Mouse (Mus musculus) adrenal gland, postnatal 36 days (tissue): ENCODE data around the gene Cdhr2. TPM values are rescaled to one million over a fixed set of nuclear protein-coding genes. Genes with fewer than 3 reads are reported as not detected.

Source experiments
- DNase-seq, 2 experiments: peaks; one replicate each; pipeline ENCODE4 v3.0.0; 2021; ENCODE audit warnings: mixed read lengths in 1 of 2
- total RNA-seq, 2 experiments: library from RNA; stranded (reverse); gene quantifications; 2 replicates each; pipeline ENCODE4 v1.2.3; 2021

Cdhr2 gene
- total RNA-seq, 2 experiments from 2014 or later = not detected

DNA sequence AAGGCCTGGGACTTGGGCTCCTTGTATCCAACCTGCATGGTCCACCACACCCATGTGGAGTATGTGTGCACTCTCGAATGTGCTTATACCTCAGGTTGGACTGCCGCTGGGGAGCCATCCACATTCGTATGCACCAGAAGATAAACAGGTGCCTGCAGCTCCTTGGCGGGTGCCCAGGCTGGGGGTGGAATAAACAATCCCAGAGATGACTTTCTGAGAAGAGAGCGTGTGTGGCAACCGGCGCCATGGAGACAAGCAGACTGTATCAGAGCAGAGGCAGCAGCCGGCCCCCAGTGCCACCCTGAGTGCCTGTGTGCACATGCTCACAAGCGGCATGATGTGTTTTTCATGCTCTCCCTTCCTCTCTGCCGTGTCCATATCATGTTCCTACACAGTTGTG lies 51.4 kb downstream of the Cdhr2 start:
- DNase-seq = no peak

DNA sequence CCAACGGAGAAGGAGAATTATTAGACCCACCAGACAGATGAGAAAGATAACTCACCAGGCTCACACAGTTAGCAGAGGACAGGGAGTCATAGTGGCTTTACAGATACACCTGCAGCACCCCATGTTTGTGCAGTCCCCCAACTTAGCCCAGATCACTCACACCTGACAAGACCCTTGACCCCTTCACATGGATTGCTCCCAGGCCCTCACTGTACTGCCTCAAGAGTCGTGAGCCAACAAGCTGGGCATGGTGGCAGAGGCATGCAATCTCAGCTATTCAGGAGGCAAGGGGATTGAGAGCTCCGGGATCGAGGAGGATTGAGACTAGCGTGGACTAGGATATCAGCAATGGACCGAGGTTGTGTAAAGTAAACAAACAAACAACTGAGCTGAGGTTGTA lies 52.5 kb downstream of the Cdhr2 start:
- DNase-seq = no peak

DNA sequence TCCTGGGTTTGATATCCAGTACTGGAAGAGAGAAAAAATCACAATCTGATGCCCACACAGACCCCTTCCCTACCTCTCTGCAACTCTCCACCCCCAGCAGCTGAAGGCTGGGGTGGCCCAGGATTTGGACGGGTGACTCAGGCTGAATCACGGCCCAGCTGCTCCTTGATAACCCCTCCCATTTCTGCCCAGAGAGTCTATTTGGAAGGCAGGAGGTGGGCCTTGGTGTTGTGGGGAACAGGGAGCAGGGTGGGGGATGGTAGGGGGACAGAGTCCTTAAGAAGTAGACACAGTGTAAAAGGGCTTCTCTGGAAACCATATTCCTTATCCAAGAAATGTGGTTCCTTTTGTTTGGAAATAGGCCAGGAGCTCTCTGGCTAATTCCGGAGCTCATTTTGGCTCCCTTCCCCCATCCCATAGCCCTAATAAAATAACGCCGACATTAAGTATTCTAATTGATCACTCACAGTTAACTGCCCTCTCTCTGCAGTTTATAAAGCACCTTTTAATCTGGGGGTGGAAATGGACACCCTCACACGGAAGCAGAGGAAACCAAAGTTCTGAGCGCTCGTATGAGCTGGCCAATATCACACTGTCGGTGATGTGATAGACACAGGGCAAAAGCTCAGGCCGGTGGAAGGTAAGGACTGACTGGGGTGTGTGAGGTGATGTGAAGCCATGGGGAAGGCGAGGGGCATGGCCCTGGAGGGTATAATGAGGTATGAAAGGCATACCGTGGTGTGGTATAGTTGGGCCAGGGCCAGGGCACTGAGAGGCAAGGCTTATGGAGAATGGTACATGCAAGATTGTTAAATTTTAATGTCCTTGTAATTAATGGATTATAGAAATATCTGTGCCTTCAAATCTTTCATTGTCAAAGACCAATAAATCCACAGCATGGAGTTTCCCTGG lies 53.2 kb downstream of the Cdhr2 start:
- peak; percentile 26 to 53 for DNase-seq

DNA sequence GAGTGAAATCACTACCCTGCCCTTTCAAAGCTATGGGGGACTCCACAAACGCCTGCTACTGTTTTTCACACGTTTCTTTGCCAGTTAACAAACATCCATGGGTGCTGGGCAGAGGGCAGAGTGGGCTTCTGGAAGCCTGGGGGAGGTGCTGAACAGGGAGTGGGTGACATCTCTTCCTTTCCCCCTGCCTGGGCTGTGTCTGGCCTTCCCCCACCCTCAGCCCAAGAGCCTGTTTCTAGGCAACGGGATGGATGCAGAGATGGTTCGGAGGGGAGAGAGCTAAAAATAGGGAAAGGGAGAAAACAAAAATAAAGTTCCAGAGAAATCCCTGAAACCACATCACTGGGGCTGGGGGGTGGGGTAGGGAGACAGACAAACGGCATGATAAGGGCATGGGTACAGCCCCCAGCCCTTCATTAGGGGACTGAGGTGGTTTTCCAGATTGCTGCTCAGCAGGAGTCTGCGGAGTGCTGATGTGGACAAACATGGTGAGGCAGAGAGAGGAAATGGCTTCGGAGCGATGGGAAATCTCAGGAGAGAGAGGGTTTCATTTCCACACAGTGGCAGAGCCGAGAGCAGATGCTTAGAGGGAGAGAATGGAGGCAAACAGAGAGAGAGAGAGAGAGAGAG lies 54.1 kb downstream of the Cdhr2 start:
- DNase-seq = no peak

DNA sequence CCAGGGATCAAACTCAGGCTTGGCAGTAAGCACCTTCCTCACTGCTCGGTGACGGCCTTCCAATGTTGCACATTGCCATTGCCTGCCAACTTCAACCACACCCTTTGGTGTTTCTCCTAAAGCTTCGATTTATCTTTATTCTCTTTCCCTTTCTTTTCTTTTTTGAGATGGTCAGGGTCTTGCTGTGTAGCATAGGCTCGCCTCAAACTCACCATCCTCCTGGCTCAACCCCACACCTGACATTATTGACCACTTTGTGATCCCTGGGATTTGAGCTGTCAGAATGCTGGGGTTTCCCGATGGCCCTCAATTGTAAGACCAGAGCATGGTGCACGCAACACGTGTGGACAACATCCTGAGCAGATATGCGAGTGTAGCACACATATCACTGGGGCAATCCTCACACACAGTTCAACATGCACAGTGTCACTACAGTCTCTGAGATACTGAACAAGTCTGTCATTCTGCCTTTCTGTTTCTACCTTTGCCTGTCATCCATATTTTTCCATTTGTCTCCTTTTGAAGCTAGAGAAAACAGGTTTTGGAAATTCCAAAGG lies 55.0 kb downstream of the Cdhr2 start:
- no peak for DNase-seq

DNA sequence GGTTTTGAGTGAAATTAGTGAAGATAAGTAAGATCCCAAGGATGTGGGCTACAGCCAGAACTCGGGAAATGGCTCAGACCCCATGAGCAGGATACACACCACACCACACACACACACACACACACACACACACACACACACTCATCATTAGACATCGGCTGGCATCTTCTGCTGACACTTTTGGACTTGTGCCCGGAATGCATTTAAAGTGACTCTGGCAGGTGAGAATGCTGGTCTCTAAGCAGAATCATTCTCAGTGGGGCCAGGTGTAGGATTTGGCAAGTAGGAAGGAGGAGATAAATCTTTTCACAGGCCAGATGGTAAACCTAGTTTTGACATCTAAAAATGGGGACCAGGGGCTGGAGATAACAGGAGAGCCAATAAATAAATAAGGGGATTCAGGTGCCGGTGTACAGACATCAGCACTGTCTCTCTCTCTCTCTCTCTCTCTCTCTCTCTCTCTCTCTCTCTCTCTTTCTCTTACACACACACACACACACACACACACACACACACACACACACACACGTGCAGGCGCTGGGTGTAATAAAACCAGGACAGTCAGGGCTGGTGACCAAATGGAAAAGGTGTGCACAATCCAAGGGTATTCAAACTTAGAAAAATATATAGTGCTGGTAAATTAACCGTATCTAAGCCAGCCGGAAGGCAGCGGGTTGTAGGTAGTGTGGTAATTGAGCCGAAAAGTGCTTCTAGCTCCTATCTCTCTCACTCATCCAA lies 56.0 kb downstream of the Cdhr2 start:
- no peak for DNase-seq

DNA sequence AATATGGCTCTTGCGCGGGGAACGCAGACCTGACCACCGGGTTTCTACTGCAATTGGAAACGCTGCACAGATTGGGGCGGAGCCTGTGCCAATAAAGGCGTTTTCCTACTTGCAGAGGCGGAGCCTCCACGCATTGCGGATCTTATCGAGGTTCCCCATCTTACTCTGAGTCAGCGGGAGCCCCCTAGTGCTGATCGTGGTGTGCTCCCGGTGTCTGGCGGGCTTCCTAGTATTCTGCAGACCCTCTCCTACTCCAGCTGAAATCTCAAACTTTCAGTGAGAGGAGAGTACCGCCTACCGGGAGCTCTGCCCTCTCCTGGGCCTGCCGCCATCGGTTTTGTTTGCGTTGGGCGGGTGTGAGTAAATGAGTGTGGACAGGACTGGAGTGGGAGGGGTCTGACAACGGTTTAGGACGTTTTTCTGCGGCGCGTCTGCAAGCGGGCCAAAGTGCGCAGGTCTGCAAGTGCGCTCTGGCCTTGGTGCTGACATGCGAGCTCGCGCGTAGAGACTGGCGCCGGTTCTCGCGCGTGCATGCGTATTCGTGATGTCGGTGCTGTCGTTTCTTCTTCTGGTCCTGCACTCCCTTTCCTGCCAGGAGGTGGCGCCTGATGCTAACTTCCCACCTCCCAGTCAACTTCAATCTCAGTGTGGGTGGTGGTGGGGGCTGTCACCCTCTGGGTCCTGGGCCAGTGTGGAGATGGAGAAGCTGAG lies 56.9 kb downstream of the Cdhr2 start:
- DNase-seq = peak; percentile 84 to 86

DNA sequence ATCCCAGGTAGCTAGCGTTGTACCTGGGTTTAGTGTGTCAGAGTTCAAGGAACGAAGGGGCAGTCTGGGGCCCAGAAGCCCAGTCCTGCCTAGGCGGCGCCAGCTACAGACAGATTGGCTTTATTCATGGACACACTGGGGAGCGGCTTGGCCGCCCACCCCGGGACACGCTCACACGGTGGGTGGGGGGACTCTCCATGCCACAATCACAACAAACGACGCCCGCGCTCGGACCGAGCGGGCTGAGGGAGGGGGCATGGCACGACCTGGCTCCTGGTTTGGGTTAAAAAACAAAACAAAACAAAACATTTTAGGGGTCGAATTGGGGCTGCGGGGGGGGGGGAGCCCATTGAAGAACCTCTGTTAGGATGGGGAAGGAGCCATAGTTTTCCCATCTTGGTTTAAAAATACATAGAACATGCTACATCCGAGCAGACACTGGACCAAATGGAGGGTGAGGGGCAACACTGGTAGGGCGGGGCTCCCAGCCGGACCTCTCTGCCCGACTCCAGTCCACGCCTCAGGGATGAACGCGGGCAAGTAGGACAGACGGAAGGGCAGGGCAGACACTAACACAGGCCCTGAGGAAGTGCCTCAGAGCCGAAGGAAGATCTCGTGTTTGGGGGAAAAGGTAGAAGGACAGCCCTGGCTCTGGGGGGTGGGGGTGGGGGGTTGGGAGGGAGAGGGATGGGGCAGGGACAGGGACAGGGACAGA lies 57.7 kb downstream of the Cdhr2 start:
- DNase-seq = no peak

DNA sequence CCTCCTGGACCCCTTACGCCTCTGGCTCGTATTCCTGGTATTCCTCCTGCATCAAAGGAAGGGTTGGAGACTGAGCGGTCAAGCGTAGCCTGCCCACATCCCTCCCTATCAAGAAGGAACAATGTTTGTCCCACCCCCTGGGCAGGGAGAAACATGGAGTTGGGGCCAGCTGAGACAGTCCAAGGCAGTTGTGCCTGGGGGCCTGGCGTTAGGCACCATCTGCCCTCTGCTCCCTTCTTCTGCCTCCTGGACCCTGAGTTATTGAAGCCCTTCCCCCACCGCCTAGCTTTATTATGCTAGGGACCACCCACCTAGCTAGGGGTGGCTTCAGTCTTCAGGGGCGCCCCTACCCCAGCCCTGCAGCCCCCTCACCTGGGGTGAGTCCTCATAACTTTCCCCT lies 58.2 kb downstream of the Cdhr2 start:
- no peak for DNase-seq

DNA sequence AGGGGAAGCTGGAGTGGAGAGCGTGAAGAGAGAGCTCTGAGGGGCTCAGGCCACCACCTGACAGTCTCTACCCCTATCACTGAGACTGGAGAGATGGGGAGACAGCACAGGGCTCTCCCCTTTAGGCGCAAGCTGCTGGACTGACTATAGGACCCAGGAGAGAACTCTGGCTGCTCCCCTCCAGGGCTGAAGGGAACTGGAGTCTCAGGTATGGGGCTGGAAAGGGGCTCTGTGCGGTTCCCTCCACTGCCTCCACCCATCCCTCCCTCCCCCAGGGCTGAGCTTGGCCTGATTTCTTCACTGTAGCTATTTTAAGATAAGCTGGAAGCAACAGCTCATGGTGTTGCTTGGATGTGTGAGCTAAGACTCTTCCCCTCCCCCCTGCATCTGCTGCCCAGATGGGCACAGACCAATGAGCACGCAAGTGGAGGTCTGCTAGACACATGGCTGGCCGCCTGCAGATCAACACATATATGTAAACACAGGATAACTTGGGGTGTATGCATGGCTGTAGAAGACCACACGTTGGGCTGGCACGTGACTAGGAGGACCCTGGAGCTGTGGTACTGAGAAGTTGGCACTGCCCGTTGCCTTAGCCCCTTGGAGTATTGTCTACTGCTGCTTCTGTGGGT lies 59.0 kb downstream of the Cdhr2 start:
- DNase-seq = no peak

DNA sequence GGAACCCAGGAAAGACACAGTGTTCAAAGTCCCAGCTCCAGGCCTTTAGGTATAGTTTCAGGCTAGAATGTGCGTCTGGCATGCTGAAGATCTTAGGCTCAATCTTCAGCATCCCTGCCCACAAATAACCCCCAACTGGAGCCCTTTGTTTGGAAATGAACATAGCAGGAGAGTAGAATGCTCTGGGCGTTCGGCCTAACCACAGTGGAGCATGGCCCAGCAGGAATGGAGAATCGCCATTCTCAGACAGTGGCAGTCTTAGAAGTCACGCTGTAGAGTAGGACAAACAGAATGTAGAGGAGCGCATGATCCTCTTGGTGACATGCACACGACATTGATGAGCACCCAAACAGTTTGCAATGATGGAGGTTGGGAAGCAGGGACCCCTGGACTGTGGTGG lies 59.6 kb downstream of the Cdhr2 start:
- no peak for DNase-seq

DNA sequence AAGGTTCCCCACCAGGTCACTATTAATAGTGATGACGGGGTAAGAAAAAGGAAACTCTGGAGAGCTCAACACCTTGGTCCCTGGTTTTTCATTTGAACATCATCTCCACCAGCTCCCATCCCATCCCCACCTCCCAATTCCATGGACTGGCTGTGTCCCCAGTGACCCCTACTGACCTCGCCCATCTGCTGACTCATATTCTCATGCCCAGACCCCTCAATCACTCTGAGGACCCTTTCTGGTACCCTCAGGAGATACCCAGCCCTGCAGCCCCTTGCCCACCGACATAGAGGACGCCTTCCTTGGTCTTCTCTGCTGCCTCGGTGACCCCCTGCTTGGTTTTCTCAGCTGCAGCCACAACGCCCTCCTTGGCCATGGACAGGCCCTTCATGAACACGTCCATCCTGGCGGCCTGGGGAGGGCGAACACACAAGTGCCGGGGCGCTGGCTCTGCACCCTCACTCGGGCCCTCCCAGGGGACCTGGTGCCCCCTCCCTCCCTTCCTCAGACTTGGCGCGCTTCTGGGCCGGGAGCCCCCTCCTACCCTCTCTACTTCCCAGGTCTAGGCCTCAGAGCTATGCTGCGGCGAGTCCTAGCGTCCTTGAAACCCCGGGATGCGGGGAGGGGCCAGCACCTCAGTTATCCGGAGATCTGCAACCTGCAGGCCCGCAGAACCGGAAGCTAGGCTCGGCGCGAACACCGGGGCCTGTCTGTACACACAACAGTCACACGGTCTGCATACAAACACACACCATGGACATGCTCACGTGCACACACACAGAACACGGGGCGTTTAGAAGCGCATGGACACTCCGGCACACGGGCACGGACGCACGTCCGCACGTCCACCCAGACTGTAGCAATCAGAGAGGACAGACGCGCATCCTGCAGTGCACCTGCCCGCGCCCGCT lies 64.3 kb downstream of the Cdhr2 start:
- no peak for DNase-seq

DNA sequence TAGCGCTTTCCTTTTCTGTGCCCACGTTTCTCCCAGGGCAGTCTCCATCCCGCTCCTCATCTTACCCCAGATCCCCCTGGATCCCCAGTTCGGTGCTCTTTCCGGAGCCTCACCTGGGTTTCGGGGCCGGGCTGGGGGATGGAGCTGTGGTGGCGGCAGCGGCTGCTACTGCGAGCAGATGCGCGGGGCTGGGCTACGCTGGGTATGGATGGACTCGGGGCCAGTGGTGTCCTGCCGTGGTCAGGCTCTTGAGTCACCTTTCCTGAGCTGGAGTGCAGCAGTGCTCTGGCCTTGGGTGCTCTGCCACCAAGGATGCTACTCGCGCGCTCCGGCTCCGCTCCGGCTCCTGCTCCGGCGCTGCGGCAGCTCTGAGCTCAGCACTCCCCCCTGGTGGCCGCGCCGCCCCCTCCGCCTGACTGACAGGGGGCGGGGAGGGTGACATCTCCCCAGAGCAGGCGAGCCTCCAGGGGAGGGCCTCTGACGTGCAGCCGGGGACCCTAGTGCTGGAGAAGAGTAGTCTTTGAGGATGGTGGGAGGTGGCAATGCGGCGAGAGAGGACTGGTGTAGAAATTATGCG lies 65.0 kb downstream of the Cdhr2 start, which contains the start of gene Sncb:
Sncb (minus strand) TSS at position 404 of the 577 bp plus-strand sequence.
- peak; percentile 74 to 80 for DNase-seq

DNA sequence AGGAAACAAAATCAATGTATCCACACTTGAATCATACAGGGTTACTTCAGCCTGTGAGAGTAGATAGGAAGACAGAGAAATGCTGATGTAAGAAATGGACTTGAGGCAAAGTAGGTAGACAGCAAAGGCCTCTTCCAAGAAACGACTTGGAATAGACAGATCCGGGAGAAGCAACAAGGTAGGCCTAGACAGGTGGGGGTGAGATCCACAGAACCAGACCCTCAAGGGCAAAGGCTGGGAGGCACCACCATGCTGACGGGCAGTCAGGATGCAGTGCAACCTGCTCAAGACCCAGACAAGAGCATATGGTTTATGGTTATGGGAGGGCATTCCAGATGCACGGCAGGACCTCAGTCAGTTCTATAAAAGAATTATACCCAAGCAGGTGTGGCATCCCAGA lies 65.8 kb downstream of the Cdhr2 start:
- DNase-seq = no peak

DNA sequence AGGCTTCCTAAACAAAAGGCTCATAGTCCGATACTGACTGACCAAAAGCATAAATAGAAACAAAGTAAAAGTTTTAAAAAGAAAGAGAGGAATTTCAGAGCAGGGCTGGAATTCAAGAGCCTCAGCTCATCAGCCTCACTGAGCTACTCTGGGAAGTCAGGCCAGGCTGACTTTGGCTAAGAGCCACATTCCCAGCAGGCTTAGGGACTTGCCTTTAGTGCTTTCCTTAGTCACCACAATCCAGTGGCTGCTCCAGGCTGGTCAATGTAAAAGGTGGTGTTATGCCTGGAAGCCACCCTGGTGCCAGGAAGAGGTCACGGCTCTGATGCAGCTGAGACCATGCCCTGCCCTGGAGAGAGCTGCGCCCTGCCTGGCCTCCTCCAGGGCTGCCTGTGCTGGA lies 79.3 kb downstream of the Cdhr2 start:
- DNase-seq = peak; percentile 60

DNA sequence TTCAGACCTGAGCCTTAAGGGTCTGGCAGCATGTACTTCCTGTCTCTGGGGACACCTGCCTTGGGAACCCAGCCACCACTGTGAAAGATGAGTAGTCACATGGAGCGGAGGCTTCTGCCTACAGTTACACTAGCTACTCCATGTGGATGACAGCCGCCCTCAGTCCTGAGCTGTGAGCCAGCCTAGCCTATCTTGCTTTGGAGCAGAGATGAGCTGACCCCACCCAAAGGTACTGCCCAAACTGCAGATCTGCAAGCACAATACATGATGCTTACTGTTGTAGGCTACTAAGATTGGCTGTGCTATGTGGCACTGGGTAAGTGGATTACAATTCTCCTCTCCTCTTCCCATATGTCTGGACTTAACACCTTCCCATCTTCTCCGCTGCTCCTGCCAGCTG lies 79.8 kb downstream of the Cdhr2 start:
- DNase-seq = no peak

DNA sequence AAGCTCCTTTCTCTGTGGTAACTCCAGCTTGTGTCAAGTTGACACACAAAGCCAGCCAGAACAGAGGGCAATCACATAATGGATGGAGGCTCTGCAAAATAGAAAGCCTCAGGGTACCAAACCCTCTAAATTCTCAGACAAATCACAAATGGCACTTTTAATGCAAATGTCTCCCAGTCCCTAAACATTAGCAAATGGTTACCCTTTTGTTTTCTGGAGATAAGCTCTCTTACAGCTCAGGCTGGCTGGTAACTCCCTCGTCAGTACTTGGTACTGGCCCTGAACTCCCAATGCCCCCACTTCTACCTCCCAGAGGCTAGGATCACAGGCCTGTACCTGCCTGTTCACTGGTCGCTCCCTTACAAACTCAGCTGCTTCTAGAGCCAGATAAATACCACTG lies 82.0 kb downstream of the Cdhr2 start:
- DNase-seq = no peak

DNA sequence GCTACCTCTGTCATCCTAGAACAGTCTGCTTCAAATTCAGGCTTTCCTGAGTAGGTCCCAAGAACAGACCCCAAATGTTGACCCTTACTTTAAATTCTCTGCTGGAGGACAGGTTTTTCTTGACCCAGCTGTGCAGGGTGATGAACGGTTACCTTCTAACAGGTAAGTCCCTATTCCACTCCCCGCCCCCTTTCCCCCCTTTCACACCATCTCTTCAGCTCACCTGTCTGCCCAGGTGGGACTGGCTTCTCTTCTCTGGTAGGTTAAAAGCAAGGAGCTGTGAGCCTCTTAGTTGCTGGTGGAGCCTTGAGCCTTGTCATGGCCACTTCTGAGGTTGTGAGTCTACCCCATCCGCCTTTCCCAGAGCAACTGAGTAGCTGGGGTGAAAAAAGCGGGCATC lies 82.4 kb downstream of the Cdhr2 start, which contains the start of gene Eif4e1b:
Eif4e1b (plus strand) TSS at position 301 of the 400 bp plus-strand sequence.
- no peak for DNase-seq
